Mouse (Mus musculus) embryonic facial prominence, embryonic 12.5 days (tissue): ENCODE measurements around the gene Ifng. TPM values are rescaled to one million over a fixed set of nuclear protein-coding genes. Genes with fewer than 3 reads are reported as not detected.

Experiments used
- ATAC-seq: fragments of 200-750 bp; cut with Nextera tagmentation; 2 replicates; pipeline ENCODE4 v1.8.0; 2017; ENCODE audit not compliant: insufficient number of reproducible peaks, insufficient read depth, low FRiP score, low TSS enrichment
- H3K27ac ChIP-seq: fragments of 300-500 bp; sonication (generic); 2 replicates; pipeline ENCODE4 v1.5.1; 2016; ENCODE audit warnings: mild to moderate bottlenecking
- H3K27me3 ChIP-seq: fragments of 300-500 bp; sonication (generic); 2 replicates; pipeline ENCODE4 v1.6.1; 2016; ENCODE audit warnings: mild to moderate bottlenecking, moderate library complexity
- H3K36me3 ChIP-seq: fragments of 300-500 bp; sonication (generic); 2 replicates; pipeline ENCODE4 v1.6.1; 2016; ENCODE audit warnings: mild to moderate bottlenecking
- H3K4me1 ChIP-seq: fragments of 300-500 bp; sonication (generic); 2 replicates; pipeline ENCODE4 v1.6.1; 2016
- H3K4me2 ChIP-seq: fragments of 300-500 bp; sonication (generic); replicated peaks from 2 replicates; pipeline ENCODE4 v1.6.1; 2016; ENCODE audit warnings: mild to moderate bottlenecking, moderate library complexity
- H3K4me3 ChIP-seq: fragments of 300-500 bp; sonication (generic); 2 replicates; pipeline ENCODE4 v1.5.1; 2016; ENCODE audit warnings: mild to moderate bottlenecking
- H3K9ac ChIP-seq: fragments of 300-500 bp; sonication (generic); 2 replicates; pipeline ENCODE4 v1.6.1; 2016; ENCODE audit warnings: mild to moderate bottlenecking, moderate library complexity
- H3K9me3 ChIP-seq: fragments of 300-500 bp; sonication (generic); 2 replicates; pipeline ENCODE4 v1.6.1; 2016; ENCODE audit warnings: mild to moderate bottlenecking, moderate library complexity
- WGBS: fragments of 180-500 bp; shearing (Covaris S2); methylation state at CpG from one replicate; pipeline ENCODE4 v1.1.7; 2016; 5-methylcytosine and 5-hydroxymethylcytosine counted together
- polyA plus RNA-seq: library from polyadenylated mRNA; unstranded; fragments of >200 nt; fragmentation: Nextera tagmentation; extraction: Ambion mirVana; gene quantifications from 2 replicates; pipeline ENCODE4 v1.2.1, GENCODE M21; 2016

Ifng gene
- polyA plus RNA-seq, 1 experiment from 2014 or later: not detected

GRCm38 (mm10) chr10:118480793-118481192, 39.9 kb downstream of the Ifng start:
- H3K36me3 ChIP-seq: no peaks in the 10 kb centered on the region
- no peak overlapping the region for H3K4me2 ChIP-seq
- 84% methylated on average over 7 of the region's 7 CpGs for WGBS
- no peaks in the 10 kb centered on the region for H3K4me1 ChIP-seq
- ATAC-seq: no peak
- H3K4me3 ChIP-seq: no peak overlapping the region
- H3K9me3 ChIP-seq: no peaks in the 10 kb centered on the region
- H3K9ac ChIP-seq: no peak overlapping the region
- no peaks in the 10 kb centered on the region for H3K27me3 ChIP-seq
- H3K27ac ChIP-seq: no peak overlapping the region

- Histone ChIP-seq H3K9ac (no peak overlapping the region), H3K4me3 (no peak overlapping the region), H3K4me1 (no peaks in the 10 kb centered on the region), H3K9me3 (no peaks in the 10 kb centered on the region), H3K36me3 (no peaks in the 10 kb centered on the region), H3K4me2 (no peak overlapping the region), H3K27me3 (no peaks in the 10 kb centered on the region), H3K27ac (no peak overlapping the region)
- ATAC-seq: no peak
- WGBS: 45% methylated on average over 1 of the region's 1 CpGs
These were observed 53.3 kb downstream of the Ifng start for GRCm38 (mm10) chr10:118494109-118494508.

GRCm38 (mm10) chr10:118495362-118495761, 54.5 kb downstream of the Ifng start:
- H3K4me3 ChIP-seq: no peak overlapping the region
- no peak overlapping the region for H3K4me2 ChIP-seq
- no peaks in the 10 kb centered on the region for H3K9me3 ChIP-seq
- H3K27ac ChIP-seq: no peak overlapping the region
- no peak overlapping the region for H3K9ac ChIP-seq
- no peaks in the 10 kb centered on the region for H3K4me1 ChIP-seq
- H3K36me3 ChIP-seq: no peaks in the 10 kb centered on the region
- no peak for ATAC-seq
- no peaks in the 10 kb centered on the region for H3K27me3 ChIP-seq
- 72% methylated on average over 1 of the region's 1 CpGs for WGBS

Other genes starting within 250 kb of the Ifng start
- gene Il22, start 236.1 kb upstream of the Ifng start, polyA plus RNA-seq: not detected in 2 replicates
- 0.09 TPM in 1 of 2 replicates, not detected in the other for gene Gm32717, start 200.3 kb upstream of the Ifng start, polyA plus RNA-seq
- 0.09 TPM in 1 of 2 replicates, not detected in the other for gene Gm32802, start 182.4 kb upstream of the Ifng start, polyA plus RNA-seq
- gene Iltifb, start 146.0 kb upstream of the Ifng start, polyA plus RNA-seq: not detected in 2 replicates
- 0.06 TPM in 1 of 2 replicates, not detected in the other for gene Gm9040, start 114.1 kb upstream of the Ifng start, polyA plus RNA-seq
- gene Gm9044, start 108.6 kb upstream of the Ifng start, polyA plus RNA-seq: 0.06 TPM in 1 of 2 replicates, not detected in the other
- gene Gm9045, start 103.2 kb upstream of the Ifng start, polyA plus RNA-seq: not detected in 2 replicates
- not detected in 2 replicates for gene Gm9046, start 97.8 kb upstream of the Ifng start, polyA plus RNA-seq
- gene Gm9048, start 92.4 kb upstream of the Ifng start, polyA plus RNA-seq: 0.13 TPM in 1 of 2 replicates, not detected in the other
- gene Gm9049, start 86.9 kb upstream of the Ifng start, polyA plus RNA-seq: not detected in 2 replicates